Mouse (Mus musculus) thymus, postnatal 4 days (tissue): ENCODE measurements at regions not wholly inside any gene's neighbourhood (a gene's known extent, or its start where the extent isn't known, plus 50 kb on each side); places are given as distances from the start of the nearest gene placed in this dataset.
"Not testable (repeated sequence)": the region's sequence is repeated elsewhere in the genome, so short reads cannot be mapped to it uniquely, and the experiment has no call there.

Source experiments
- DNase-seq: peaks from one replicate; pipeline ENCODE4 v3.0.0; 2021

DNA sequence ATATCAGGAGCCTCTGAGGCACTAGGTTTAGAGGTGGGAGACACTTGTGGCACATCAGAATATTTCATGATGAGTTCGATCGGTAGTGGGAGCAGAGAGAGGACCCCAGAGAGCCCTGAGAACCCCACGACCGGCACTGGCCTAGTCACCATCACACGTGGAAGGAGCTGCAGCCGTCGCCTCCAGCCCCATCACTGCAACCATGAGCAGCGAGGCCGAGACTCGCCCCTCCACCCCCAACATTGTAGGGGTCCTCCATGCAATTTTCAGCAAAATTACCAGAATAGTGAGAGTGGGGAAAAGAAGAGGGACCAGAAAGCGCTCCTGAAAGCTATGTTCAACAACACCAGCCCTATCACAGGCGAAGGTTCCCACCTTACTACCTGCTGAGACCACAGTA lies 297.0 kb downstream of the Edem1 start:
- DNase-seq, result no peak

DNA sequence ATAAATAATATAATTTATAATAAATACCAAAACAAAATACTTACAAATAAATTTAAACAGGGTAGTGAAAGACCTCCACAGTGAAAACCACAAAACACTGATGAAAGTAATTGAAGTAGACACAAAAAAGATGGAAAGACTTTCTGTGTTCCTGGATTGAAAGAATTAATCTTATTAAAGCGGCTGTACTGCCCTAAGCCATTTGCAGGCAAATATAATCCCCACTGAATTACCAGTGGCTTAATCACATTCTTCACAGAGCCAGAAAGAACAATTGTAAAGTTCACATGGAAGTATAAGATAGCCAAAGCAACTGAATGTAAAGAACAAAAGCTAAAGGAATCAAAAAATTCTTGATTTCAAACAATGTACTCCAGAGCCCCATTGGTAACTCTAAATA lies 298.8 kb downstream of the Edem1 start:
- no peak for DNase-seq

DNA sequence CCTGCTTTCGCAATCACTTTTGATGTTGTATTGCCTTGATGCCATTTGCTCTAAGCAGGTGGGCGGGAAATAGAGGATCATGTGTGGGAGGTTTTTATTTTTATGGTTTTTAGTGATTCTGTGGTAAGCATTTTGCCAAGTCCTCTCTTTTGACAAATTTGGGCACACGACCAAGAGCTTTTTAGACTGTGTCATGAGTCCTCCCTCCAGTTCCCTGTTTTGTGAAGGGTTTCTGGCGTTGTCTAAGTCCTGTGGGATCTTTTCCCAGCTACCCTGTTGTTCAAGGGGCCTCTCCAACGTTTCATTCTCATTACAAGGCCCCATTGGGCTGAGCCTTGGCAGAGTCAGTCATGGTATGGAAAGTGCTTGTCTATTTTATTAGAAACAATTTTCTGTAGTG lies 317.7 kb downstream of the Edem1 start:
- no peak for DNase-seq

DNA sequence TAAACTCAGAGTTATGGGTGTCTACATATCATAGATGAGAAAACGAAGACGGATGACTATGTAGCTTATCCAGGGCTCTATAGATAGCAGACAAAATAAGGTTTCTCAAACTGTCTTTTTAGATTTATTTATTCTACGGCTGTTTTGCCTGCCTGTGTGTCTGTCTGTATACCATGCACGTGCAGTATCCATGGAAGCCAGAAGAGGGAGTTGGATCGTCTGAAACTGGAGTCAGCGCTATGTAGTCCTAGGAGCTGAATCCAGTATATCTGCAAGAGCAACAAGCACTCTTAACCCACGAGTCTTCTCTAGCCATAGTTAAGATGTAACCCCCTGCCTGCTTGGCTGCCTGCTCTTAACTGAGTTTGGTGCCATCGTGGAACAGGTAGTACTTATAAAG lies 320.6 kb downstream of the Edem1 start:
- DNase-seq, result no peak

DNA sequence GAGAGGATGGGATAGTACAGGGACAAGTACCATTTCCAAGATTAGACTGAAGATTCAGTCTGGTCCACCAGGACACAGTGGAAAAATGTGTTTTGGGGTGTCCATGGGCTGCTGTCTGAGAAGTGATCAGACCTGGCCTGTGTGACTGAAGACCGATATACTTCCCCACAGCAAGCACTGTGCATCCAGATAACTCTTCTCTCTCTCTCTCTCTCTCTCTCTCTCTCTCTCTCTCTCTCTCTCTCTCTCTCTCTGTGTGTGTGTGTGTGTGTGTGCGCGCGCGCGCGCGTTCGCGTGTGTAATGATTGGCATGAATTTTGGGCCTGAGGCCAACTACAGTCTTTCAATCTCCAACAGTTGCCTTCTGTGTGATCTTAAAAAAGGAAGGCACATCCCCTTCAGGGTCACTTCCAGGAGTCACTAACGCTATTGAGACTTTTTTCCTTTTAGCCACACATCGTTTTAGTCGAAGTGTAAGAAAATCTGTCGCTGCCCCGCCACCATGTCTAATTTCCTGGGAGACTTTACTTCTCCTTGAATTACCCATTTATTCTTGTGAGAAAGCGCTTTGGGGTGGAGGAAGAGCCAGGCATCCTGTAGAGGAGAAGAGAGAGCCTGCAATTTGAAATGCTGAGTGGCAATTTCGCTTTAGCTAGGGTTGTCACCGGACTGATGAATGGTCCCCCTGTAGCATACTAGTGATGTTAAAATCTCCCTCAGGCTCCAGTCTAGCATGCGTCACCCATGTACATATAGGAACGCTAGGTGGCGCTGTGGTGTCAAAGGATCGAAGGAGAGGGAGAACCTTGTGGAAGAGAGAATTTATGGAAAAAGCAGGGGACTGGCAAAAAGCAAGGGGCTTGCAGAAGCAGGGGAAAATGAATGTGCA lies 321.8 kb downstream of the Edem1 start:
- peak; percentile 68 for DNase-seq

DNA sequence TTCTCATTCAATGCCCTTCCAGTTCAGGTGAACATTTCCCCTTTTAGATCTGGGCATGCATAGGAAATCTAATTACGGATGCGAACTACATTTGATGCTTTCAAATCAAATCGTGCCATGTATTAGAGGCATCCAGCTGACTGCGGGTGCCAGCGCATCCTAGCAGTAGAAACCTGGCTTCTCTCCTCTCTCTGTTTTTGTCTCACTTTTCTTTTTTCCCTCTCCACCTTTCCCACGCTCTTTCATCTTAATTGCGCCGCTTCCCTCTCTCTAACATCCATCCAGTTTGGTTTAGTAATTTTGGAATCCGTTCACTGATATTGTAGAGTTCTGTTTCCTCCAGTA lies 322.4 kb downstream of the Edem1 start:
- no peak for DNase-seq

DNA sequence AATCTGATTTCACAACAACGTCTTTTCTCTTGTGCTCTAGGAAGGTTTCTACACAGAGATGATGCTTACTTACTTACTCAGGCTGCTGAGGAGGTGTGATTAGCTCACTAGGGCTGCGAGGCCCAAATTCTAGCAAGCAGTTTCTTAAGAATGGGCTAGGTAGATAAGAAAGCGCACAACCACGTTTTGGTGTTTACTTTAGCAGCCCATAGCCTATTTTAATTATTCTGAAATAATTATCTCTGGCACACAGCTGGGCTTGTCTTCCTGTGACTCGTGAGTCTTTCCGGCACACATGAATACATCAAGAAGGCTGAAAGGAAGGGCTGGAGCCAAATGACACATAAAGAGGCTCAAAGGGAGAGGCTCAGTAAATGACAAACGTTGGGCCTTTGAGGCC lies 325.2 kb downstream of the Edem1 start:
- no peak for DNase-seq

DNA sequence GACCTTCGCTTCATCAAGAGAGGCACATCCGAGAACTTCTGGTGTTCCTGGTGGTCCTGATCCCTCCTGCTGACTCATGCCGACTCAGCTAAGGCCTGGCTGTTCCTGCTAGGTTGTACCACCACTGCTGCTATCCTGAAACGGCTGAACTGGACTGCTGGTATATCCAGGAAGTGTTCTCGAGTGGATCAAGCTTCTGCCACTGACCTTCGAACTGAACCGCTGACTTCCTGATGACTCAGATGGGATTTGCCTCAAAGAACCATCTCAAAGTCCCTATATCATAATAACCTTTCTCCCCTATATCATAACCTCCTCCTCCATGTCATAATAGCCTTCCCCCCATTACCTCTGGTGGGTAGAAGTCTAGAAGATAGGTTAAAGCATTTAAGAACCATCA lies 331.1 kb downstream of the Edem1 start:
- no peak for DNase-seq

DNA sequence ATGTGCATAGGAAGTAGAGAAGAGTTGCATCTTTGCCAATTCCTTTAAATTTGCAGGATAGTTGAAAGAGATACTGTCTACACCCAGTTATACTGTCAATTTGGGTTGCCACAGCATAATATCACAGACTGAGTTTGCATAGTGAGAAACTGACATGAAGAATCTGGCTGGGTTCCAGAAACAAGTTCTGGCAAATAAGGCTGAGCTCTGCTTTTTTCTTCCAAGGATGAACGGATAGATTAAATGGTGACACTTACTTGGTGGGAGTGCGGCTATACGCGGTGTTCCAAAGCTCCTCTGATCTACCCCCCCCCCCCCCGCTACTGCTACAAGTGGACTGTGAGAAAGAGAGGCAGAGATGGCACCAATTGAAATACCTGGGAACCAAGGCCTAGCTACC lies 339.0 kb downstream of the Edem1 start:
- DNase-seq, result no peak

DNA sequence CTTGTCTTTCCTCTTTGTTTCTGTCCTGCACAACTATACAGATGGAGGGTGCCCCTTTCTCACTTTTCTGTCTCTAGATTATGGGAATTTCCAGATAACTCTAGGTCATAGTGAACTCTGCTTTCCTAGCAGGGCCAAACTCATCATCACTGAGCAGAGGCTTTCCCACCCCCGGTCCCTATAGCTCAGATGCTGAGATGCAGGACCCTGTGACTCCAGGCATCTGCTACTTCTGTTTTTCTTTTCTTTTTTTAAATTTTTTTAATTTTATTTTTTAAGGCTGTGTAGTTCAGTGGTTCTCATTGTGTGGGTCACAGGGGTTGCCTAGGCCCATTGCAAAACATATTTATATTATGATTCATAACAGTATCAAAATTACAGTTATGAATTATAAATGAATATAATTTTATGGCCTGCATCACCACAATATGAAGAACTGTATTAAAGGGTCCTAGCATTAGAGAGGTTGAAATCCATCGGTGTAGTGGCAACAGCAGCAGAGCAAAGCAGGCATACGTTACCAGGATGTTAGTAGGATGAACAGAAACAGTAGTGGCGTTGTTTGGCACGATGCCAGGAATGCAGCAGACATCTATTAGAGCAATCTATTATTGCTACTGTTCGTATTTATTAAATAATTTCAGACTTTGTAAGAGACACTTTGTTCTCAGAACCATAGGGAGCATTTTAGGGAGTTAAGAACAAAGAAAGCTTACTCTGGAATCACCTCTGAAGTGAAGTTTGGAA lies 343.8 kb downstream of the Edem1 start:
- no peak for DNase-seq

DNA sequence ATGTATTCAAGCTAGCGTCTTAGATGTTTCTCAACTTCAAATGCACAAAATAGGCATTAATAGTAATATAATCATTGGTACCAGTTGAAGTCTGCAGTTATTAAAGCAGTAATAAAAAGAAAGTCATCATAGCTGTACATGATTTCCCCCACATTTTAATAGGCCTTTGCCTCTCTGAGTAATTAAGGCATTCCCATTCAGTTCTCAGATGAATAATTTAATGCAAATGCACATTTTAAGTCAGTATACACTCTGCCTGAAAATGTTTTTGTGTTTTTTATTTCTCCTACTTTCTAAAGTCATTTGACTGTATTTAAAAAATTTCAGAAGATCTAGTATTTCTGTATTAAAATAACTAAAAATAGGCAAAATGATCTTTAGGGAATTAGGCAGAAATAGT lies 344.6 kb downstream of the Edem1 start:
- DNase-seq, result no peak

DNA sequence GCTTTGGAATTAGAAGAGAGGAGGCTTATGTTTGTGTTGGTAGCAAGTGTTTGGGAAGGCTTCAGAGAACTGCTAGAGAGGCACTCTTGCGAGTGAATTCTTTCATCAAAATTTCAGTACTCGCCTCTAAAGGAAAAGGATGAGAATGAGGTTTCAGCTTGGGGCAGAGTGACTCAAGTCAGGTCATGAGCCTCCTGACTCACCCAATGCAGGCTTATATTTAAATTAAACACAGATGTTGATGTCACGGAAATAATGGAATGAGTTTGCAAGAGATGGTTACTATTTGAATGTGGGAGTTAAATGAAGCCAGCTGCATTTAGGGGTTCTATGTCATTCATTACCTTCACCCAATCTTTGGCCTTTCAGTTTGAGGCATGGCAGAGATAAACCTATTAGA lies 348.4 kb downstream of the Edem1 start:
- no peak for DNase-seq

DNA sequence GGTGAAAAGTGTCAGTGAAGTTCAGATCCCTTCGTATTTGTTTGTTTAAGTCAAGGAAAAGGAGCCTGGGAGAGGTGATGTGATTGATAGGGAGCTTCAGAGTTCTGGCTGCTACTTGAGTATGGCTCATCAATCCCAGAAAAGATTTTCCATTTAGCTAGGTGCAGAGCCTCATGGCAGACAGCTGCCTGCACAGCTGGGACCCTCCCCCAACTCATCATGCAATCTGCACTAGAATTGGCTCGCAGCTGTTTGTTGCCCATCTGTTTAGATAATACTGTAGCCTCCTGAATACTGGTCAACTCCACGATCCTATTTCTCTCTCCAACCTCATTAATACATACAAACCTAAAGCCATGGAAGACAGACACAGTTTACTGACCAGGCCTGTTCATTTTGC lies 354.4 kb downstream of the Edem1 start:
- no peak for DNase-seq

DNA sequence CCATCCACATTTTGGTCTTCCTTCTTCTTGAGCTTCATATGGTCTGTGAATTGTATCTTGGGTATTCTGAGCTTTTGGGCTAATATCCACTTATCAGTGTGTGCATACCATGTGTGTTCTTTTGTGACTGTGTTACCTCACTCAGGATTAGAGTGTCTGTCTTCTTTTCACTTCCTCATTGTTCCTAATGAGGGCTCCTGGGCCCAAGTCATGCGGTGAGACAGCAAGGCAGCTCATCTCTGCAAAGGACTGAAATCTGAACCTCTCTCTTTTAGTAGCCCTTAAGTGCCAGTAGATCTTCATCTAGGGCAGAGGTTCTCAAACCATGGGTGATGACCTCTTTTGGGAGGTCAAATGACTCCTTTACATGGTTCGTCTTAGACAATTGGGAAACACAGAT lies 364.6 kb downstream of the Edem1 start:
- DNase-seq, result not testable (repeated sequence)

DNA sequence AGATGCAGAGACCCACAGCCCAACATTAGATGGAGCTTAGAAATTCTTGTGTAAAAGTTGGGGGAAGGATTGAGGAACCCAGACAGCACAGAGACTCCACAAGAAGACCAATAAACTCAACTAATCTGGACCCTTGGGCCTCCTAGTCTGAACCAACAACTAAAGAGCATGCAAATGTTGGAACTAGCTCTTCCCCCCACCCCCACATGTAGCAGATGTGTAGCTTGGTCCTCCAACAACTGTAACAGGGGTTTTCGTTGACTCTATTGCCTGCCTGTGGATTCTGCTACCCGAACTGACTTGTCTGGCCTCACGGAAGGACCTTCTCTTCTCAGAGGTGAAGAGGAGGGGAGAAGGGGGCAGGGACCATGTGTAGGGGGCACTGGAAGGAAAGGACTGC lies 365.2 kb downstream of the Edem1 start:
- no peak for DNase-seq

DNA sequence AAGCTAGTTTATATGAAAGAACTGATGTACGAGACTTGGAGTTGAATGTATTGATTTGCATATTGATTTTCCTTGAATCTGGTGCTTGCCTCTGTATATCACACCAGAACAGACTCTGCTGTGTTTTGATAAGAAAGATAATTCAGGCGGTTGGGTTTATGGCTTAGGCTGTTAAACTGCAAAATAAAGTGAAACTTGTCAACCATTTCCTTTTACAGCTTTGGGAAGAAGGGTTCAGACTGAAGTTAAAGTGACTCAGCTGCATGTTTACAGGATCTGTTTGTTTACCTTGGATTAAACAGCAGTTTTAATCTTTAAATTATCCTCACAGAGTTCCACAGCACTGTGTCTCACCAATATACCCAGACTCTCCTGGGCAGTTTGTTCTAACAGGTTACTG lies 381.3 kb downstream of the Edem1 start:
- no peak for DNase-seq

DNA sequence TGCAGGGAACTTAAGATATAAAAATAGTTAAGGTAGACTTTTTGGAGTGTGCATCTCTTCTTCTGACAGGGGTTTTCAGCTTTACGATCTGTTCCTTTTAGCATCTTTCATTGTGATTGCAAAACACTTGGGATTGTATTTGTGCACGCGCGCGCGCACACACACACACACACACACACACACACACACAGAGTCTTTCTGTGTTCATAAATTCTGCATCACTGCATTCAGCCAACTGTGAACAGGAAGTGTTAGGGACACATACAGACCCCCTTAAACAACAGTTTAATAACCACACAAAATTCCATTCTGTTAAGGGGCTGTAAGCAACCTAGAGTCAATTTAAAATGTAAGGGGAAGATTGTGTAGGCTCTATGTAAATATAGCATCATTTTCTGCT lies 401.9 kb downstream of the Edem1 start:
- DNase-seq, result no peak

DNA sequence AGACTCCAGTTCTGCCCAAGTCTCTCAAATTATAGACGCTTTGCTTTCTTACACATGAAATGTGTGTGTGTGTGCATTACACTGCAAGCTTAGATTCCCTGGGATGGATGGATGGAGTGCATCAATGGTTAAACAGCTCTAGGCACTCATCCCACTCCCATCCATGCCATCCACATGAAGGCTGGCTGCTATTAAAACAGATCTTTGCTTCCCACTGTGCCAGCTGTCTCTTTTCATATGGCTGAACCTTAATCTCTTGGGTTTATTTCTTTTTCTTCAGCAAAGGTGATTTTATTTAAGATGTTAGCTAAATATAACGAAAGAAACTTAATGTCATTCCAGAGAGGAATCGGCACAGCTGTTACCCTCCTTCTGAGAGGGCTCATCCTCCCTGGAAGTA lies 405.0 kb downstream of the Edem1 start:
- no peak for DNase-seq

DNA sequence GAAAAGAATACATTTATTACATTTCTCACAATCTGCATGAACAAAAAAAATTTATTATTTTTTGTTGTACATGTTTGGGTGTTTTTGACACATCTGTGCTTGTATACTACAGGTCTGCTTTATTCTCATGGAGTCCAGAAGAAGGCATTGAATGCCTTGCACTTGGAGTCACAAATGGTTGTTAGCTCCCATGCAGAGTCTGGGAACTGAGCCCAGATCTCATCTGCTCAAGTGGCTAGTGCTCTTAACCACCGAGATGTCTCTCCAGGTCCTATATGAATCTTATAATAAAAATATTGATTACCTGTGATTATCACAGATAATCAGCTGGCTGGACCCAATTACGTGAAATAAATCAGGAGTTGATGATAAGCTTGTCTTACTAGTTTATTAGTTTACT lies 417.2 kb downstream of the Edem1 start:
- no peak for DNase-seq

DNA sequence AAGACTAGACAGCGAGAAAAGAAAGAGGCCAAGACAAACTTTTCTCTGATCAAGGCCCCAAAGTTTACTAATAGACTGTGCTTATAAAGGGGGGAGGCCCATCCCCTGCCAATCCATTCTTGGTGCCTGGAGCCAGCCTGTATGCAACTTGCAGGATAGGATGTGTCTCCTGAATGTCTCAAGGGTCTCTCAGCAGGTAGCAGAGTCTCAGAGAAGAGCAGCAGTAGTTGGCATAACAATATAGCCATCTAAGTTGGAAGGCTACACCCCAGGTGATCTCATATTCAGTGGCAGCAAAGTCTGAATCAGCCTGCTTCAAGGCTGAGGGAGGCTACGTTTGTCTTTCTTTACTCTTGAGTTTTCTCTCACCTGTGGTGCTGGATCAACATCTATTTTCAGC lies 418.1 kb downstream of the Edem1 start:
- DNase-seq, result not testable (repeated sequence)
